Mouse (Mus musculus): ENCODE results near the gene Ttc28. TPM values are rescaled to one million over a fixed set of nuclear protein-coding genes. Genes with fewer than 3 reads are reported as not detected.

Ttc28 gene
- total and polyA plus RNA-seq, 3 experiments = 1.1 to 1.8 TPM; not detected in 1

- no peak overlapping the region for H3K9ac ChIP-seq (ENCODE audit: control insufficient read depth, low read depth, low read length, poor library complexity, severe bottlenecking)
- H3K36me3 ChIP-seq (ENCODE audit: control insufficient read depth in 1 of 2, insufficient read depth in 2 of 2, low read length in 2 of 2) = no peaks in the 10 kb centered on the region
- no peak overlapping the region for H3K27ac ChIP-seq (ENCODE audit: control insufficient read depth, low read depth, low read length)
- no peaks in the 10 kb centered on the region for H3K4me1 ChIP-seq (ENCODE audit: control insufficient read depth in 1 of 2, insufficient read depth in 2 of 2, low read length in 2 of 2)
- DNase-seq (ENCODE audit: low read depth, low spot score) = no peak
- no peaks in the 10 kb centered on the region for H3K9me3 ChIP-seq (replicated peaks; ENCODE audit: insufficient read depth, low read length)
- H3K4me3 ChIP-seq (ENCODE audit: control insufficient read depth in 1 of 2, insufficient read depth in 1 of 2, low read depth in 2 of 2, low read length in 2 of 2) = no peak overlapping the region
- TF ChIP-seq ETS1 (IDR thresholded peaks at IDR 0.05; ENCODE audit: low read depth, low read length) = no peak
- TF ChIP-seq TAL1 (IDR thresholded peaks at IDR 0.05; ENCODE audit: low read length) = no peak
- TF ChIP-seq ELF1 (IDR thresholded peaks at IDR 0.05; ENCODE audit: low read depth, low read length) = no peak
- TF ChIP-seq CHD2 (IDR thresholded peaks at IDR 0.05; ENCODE audit: low read length) = no peak
- TF ChIP-seq USF1 (IDR thresholded peaks at IDR 0.05; ENCODE audit: low read depth, low read length) = no peak
- no peak for TF ChIP-seq USF2 (IDR thresholded peaks at IDR 0.05; ENCODE audit: borderline replicate concordance in 1 of 2, insufficient read depth in 1 of 2, low read depth in 1 of 2, low read length in 2 of 2)
- TF ChIP-seq ZC3H11A (IDR thresholded peaks at IDR 0.05; ENCODE audit: low read depth, low read length) = no peak
- TF ChIP-seq CTCF (IDR thresholded peaks at IDR 0.05 in 2 of 3, conservative IDR thresholded peaks at IDR 0.05 in 1 of 3; ENCODE audit: control insufficient read depth in 1 of 3, insufficient read depth in 1 of 3, low read depth in 2 of 3, low read length in 3 of 3, poor library complexity in 1 of 3, severe bottlenecking in 1 of 3) = no peak
- TF ChIP-seq MYB (IDR thresholded peaks at IDR 0.05; ENCODE audit: low read depth, low read length) = no peak
- TF ChIP-seq ZMIZ1 (IDR thresholded peaks at IDR 0.05; ENCODE audit: low read depth, low read length) = no peak
- no peak for TF ChIP-seq TCF12 (IDR thresholded peaks at IDR 0.05; ENCODE audit: low read depth, low read length)
- TF ChIP-seq POLR2AphosphoS5 (IDR thresholded peaks at IDR 0.05; ENCODE audit: borderline replicate concordance, low read depth, low read length) = no peak
- no peaks in the 10 kb centered on the region for H3K79me2 ChIP-seq (ENCODE audit: control insufficient read depth, insufficient read depth, low read length, poor library complexity)
- no peaks in the 10 kb centered on the region; a peak in 1 of 4 replicates for H3K27me3 ChIP-seq (ENCODE audit: control insufficient read depth in 1 of 2, insufficient read depth in 2 of 2, low read length in 2 of 2)
Observed at GRCm38 (mm10) chr5:111133754-111134153, 254.2 kb downstream of the Ttc28 start.

GRCm38 (mm10) chr5:111137283-111137682 is 257.7 kb downstream of the Ttc28 start:
- no peak overlapping the region for H3K9ac ChIP-seq (ENCODE audit: control insufficient read depth, low read depth, low read length, poor library complexity, severe bottlenecking)
- H3K36me3 ChIP-seq (ENCODE audit: control insufficient read depth in 1 of 2, insufficient read depth in 2 of 2, low read length in 2 of 2) = no peaks in the 10 kb centered on the region
- TF ChIP-seq BHLHE40 (IDR thresholded peaks at IDR 0.05; ENCODE audit: borderline replicate concordance, low read depth, low read length) = no peak
- no peak for TF ChIP-seq TBP (IDR thresholded peaks at IDR 0.05; ENCODE audit: low read depth, low read length)
- no peak for TF ChIP-seq MXI1 (IDR thresholded peaks at IDR 0.05; ENCODE audit: low read depth, low read length)
- no peak for TF ChIP-seq E2F4 (IDR thresholded peaks at IDR 0.05; ENCODE audit: borderline replicate concordance, low read depth, low read length)
- TF ChIP-seq UBTF (IDR thresholded peaks at IDR 0.05; ENCODE audit: borderline replicate concordance, insufficient read depth, low read depth, low read length) = no peak
- TF ChIP-seq CHD2 (IDR thresholded peaks at IDR 0.05; ENCODE audit: low read length) = no peak
- no peak for TF ChIP-seq JUND (IDR thresholded peaks at IDR 0.05; ENCODE audit: low read depth, low read length)
- TF ChIP-seq MEF2A (IDR thresholded peaks at IDR 0.05; ENCODE audit: extremely low read depth, insufficient replicate concordance, low read depth, low read length, poor library complexity, severe bottlenecking) = no peak
- TF ChIP-seq POLR2AphosphoS2 (IDR thresholded peaks at IDR 0.05; ENCODE audit: low read length) = no peak
- TF ChIP-seq NRF1 (IDR thresholded peaks at IDR 0.05; ENCODE audit: insufficient read depth, low read depth, low read length, poor library complexity, severe bottlenecking) = no peak
- TF ChIP-seq GABPA (IDR thresholded peaks at IDR 0.05; ENCODE audit: low read depth, low read length) = no peak
- no peak for TF ChIP-seq USF2 (IDR thresholded peaks at IDR 0.05; ENCODE audit: borderline replicate concordance in 1 of 2, insufficient read depth in 1 of 2, low read depth in 1 of 2, low read length in 2 of 2)
- TF ChIP-seq SMC3 (IDR thresholded peaks at IDR 0.05; ENCODE audit: low read depth, low read length) = no peak
- no peak for TF ChIP-seq ZKSCAN1 (IDR thresholded peaks at IDR 0.05; ENCODE audit: low read depth, low read length)
- no peak for TF ChIP-seq MAZ (IDR thresholded peaks at IDR 0.05; ENCODE audit: low read depth, low read length)
- no peaks in the 10 kb centered on the region for H3K79me2 ChIP-seq (ENCODE audit: control insufficient read depth, insufficient read depth, low read length, poor library complexity)
- no peak for DNase-seq (ENCODE audit: low read depth, low spot score)
- H3K27ac ChIP-seq (ENCODE audit: control insufficient read depth, low read depth, low read length) = no peak overlapping the region
- H3K4me3 ChIP-seq (ENCODE audit: control insufficient read depth in 1 of 2, insufficient read depth in 1 of 2, low read depth in 2 of 2, low read length in 2 of 2) = no peak overlapping the region
- H3K9me3 ChIP-seq (replicated peaks; ENCODE audit: insufficient read depth, low read length) = no peaks in the 10 kb centered on the region
- no peaks in the 10 kb centered on the region; a peak in 1 of 4 replicates for H3K27me3 ChIP-seq (ENCODE audit: control insufficient read depth in 1 of 2, insufficient read depth in 2 of 2, low read length in 2 of 2)
- no peaks in the 10 kb centered on the region for H3K4me1 ChIP-seq (ENCODE audit: control insufficient read depth in 1 of 2, insufficient read depth in 2 of 2, low read length in 2 of 2)

Measured in MEL (cell line).